Mouse (Mus musculus) T-cell, adult 2 months (primary cell): Measurements from ENCODE around the gene Hist1h2ab.
A peak's percentile ranks its signal among the peaks of the same experiment; 100 is the strongest.
"Not testable (repeated sequence)": the region's sequence is repeated elsewhere in the genome, so short reads cannot be mapped to it uniquely, and the experiment has no call there.

Source experiments
- DNase-seq: peaks from one replicate; pipeline ENCODE4 v3.0.0; 2022; ENCODE audit warnings: low spot score

The Hist1h2ab gene

DNA sequence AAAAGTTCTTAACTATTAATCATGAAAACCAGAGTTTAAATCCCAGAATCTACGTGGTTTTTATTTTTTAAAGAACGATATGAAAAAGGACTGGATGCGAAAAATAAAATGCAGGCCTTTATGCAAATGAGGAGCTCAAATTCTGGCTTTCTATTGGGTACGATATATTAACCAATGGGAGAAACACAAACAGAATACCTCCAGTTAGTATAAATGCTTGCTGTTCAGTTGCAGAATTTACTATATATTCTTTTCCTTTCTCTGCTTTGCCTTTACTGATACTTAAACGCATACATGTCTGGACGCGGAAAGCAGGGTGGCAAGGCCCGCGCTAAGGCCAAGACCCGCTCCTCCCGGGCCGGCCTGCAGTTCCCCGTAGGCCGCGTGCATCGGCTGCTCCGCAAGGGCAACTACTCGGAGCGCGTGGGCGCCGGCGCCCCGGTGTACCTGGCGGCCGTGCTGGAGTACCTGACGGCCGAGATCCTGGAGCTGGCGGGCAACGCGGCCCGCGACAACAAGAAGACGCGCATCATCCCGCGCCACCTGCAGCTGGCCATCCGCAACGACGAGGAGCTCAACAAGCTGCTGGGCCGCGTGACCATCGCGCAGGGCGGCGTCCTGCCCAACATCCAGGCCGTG, at the start of gene Hist1h2ab:
Gene Hist1h2ab, plus strand, starts transcription at position 288 of the 639 bp plus-strand sequence.
- DNase-seq = peak; percentile 4

- DNase-seq = no peak
Observed at GRCm38 (mm10) chr13:23702220-23702619, 48.7 kb upstream of the Hist1h2ab start.

- not testable (repeated sequence) for DNase-seq
Observed at GRCm38 (mm10) chr13:23702801-23703200, 48.1 kb upstream of the Hist1h2ab start.

DNA sequence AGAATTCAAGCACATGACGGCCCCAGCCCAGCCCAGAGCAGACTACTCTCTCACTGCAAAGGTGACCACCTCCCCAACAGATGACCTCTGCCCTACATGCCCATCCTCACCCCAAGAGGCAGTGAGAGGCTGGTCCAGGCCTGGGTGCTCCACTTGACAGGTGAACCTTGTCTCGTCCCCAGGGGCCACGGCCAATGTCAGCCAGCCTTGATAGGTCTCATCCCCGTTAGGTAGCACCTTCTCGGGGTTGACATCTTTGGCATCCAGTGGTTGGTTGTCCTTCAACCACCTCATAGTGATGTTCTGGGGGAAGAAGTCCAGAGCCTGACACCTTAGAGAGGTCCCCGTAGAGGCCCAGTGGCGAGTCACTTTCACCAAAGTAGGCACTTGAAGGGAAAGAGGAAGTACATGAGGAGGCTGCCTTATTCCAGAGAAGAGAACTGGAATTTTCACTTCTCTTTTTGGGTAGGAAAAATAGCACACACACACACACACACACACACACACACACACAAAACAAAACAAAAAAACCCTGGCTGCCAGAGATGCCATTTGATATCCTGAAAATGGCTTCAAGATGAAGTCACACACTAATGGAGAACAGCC, 45.1 kb upstream of the Hist1h2ab start:
- no peak for DNase-seq

DNA sequence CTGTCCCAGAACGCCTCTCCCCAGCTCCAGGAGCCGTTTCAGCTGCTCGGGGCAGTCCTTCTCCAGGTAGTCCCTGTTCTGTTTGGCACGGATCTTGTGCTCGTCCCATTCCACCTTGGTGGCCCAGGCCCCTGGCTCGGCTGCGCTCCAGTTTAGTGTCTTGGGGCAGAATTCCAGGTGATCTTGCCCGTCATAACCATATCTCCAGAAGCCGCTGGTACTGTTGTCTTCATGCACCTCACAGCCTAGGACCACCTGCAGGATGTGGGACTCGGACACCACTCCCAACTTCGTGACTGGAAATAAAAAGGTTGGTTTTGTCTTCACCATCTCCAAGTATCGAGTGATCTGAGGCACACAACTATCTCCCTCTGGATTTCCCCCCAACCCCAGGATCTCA, 44.2 kb upstream of the Hist1h2ab start:
- no peak for DNase-seq

DNA sequence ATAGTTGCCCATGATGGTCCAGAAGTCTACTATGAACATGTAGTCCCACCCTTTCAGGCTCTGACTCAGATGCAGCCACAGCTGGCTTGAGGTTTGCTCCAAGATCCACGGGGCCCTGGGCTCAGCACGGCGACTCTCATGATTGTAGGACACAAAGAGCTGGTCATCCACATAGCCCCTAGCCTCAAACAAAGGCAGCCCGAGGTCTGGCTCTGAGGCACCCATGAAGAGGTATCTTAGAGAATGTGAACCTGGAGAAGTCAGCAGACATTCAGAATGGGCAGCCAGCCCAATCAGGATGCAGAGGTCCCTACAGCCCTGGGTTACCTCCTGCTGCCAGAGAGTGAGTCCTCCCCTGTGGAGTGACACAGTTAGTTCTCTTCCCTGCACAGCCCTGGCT, 42.9 kb upstream of the Hist1h2ab start:
- DNase-seq = no peak

DNA sequence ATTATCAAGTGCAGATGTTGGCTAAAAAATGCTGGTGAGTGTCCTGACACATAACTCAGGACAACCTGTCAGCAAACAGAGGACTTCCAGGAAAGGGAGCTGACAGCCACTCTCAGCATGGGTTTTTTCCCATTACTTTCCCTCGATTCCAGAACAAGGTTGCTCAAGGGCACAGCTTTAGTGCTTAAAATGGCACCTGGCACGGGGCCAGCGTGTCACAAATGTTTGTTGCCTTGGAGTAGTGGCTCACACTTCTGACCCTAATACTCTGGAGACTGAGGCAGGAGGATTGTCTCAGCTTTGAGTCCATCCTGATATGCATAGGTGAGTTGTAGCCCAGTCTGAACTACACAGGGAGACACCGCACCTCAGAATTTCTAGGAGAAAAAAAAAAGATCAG, 42.3 kb upstream of the Hist1h2ab start:
- no peak for DNase-seq

- no peak for DNase-seq
Observed at GRCm38 (mm10) chr13:23709714-23710373, 41.1 kb upstream of the Hist1h2ab start.

- peak; percentile 74 for DNase-seq
Observed at GRCm38 (mm10) chr13:23710374-23711089, 40.4 kb upstream of the Hist1h2ab start, which contains the start of gene Hfe. TSS of gene Hfe (minus strand) at chr13:23710854.

GRCm38 (mm10) chr13:23716261-23717042, 34.5 kb upstream of the Hist1h2ab start:
- DNase-seq = no peak

DNA sequence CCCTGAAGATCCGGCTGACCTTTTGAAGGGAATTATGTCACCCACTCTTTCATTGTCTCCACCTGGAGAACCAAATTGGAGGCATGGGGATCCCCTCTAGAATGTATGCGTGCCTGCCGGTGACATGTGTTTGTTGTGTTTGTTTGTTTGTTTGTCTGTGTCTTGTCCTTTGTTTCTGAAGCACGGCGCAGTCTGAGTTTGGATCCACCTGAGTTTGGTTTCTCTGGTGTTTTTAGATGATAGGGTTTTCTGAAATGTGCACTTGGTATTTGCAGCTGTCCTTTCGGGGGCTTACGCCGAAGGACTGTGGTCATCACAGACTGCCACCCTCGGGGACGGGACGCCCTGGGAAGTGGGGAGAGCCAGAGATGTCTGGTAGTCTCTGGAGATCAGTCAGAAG, 33.8 kb upstream of the Hist1h2ab start:
- no peak for DNase-seq

GRCm38 (mm10) chr13:23717593-23718245, 33.2 kb upstream of the Hist1h2ab start:
- DNase-seq = not testable (repeated sequence)

DNA sequence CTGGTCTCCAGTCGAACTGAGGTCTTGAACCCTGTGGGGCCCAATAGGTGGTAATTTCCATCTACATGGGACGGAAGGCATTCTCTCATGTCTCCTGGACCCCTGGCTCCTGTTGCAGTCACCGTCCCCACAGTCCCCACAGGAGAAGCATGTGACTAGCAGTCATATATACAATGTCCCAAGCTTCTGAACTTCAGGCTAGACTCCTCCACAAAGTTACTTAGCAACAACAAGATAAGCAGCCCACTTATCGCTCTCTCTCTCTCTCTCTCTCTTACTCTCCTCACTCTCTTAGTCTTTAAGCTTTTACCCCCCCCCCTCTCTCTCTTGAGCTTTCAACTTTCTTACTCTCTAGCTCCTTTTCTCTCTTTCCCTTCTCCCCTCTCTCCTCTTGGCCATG, 26.7 kb upstream of the Hist1h2ab start:
- DNase-seq = no peak

DNA sequence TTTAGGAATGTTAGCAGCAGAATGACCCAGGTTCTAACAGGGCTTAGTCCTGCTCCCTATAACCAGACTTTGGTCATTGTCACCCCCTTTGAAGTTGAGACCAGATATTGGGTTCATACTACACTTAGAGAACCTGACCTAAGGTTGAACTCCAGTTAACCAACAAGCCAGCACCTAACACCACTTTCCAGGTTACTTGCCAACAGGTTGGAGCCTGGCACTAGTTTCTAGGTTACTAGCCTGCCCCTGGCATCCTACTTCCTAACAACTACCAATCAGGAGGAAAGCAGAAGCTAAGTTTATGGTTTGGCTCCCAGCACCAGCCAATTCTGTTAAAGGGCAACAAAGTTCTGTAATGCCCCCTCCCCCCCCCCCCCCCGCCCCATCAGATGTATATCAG, 25.7 kb upstream of the Hist1h2ab start:
- DNase-seq = no peak

DNA sequence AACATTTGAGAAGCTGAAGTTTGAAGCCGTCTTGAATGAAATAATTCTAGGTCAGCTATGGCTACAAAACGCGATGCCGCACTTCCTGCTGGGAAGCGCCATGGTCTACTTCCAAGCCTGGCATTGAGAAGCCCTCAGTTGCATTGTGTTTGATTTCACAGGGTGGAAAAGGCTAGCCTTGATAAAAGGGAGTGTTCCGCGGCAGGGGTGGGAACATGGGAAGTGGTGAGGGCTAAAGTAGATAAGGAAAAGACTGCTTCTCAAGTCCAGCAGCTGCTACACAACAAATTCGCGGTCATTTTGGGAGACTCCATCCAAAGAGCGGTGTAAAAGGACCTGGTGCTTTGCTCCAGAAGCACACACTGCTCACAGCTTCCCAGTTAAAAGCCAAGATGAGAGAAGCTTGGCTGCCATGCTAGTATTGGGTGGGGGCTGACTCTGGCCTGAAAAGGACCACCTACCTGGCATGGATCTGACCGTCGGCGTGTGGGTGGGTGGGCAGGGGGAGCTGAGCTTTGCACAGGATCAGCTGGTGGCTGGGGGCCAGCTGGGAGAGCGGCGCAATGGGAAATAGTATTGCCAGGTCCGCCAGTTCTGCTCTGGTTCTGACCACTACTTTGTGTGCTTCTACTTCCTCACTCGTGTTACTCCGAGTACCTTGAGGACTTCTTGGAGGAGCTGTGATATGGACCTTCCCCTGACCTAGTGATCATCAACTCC, 22.3 kb upstream of the Hist1h2ab start:
- DNase-seq = no peak

DNA sequence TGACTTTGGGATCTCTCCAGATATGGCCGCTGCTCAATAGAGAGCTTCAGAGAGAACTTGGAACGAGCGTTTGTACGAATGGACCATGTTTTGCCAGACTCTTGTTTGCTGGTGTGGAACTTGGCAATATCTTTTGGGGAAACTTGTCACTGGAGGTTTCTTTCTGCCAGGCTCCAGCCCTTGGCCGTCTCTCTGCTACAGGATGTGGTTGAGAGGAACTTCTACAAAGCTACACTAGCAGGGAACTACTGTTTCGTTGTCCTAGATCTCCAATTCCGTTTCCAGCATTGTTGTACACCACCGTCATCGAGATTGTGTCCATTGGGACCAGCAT, 21.8 kb upstream of the Hist1h2ab start:
- no peak for DNase-seq

GRCm38 (mm10) chr13:23729706-23730105, 21.2 kb upstream of the Hist1h2ab start:
- DNase-seq = no peak

DNA sequence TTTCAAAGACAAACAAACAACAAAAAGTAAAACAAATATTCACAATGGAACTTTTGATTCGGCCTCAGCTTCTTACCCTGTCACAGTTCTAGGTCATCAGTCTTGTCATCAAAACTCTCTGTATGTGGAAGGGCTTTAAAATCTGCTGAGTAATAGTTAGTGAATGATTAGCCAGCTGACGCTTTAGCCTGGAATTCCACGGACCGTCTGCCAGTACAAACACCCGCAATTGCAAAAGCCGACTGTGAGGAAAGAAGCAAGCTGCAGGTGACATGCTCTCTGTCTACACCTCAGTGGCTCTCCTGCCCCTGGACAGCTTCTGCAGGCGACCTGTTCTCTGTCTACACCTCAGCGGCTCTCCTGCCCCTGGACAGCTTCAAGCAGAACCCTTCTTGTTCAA, 20.4 kb upstream of the Hist1h2ab start:
- DNase-seq = no peak

GRCm38 (mm10) chr13:23732156-23732804, 18.6 kb upstream of the Hist1h2ab start:
- peak; percentile 40 for DNase-seq

- DNase-seq = no peak
Observed at GRCm38 (mm10) chr13:23737091-23737490, 13.8 kb upstream of the Hist1h2ab start.
